Mouse (Mus musculus) liver, postnatal 0 days (tissue): Measurements from ENCODE around the gene Zpbp2. TPM values are rescaled to one million over a fixed set of nuclear protein-coding genes. Genes with fewer than 3 reads are reported as not detected.

Experiments used
- ATAC-seq: fragments of 200-750 bp; cut with Nextera tagmentation; 2 replicates; pipeline ENCODE4 v1.8.0; 2017; ENCODE audit warnings: mild to moderate bottlenecking, moderate library complexity
- DNase-seq: peaks from one replicate; pipeline ENCODE4 v3.0.0-alpha.2; 2016
- H3K27ac ChIP-seq: fragments of 300-500 bp; sonication (generic); 2 replicates; pipeline ENCODE4 v1.5.1; 2014; ENCODE audit warnings: antibody characterized with exemption, moderate library complexity, mild to moderate bottlenecking, low read depth
- H3K27me3 ChIP-seq: fragments of 300-500 bp; sonication (generic); 2 replicates; pipeline ENCODE4 v1.6.1; 2014; ENCODE audit warnings: low read length, control low read depth, mixed read lengths; ENCODE audit not compliant: insufficient read depth
- H3K36me3 ChIP-seq: fragments of 300-500 bp; sonication (generic); replicated peaks from 2 replicates; pipeline ENCODE4 v1.6.1; 2014; ENCODE audit warnings: mild to moderate bottlenecking, control low read depth, low read length, moderate library complexity, mixed read lengths; ENCODE audit not compliant: insufficient read depth
- H3K4me1 ChIP-seq: fragments of 300-500 bp; sonication (generic); 2 replicates; pipeline ENCODE4 v1.6.1; 2014; ENCODE audit warnings: antibody characterized with exemption, mild to moderate bottlenecking, control low read depth; ENCODE audit not compliant: insufficient read depth
- H3K4me2 ChIP-seq: fragments of 300-500 bp; sonication (generic); 2 replicates; pipeline ENCODE4 v1.6.1; 2014; ENCODE audit warnings: low read depth, mild to moderate bottlenecking, low read length, moderate library complexity, mixed read lengths
- H3K4me3 ChIP-seq: fragments of 300-500 bp; sonication (generic); 2 replicates; pipeline ENCODE4 v1.5.1; 2014; ENCODE audit warnings: low read depth, low read length
- H3K9ac ChIP-seq: fragments of 300-500 bp; sonication (generic); replicated peaks from 2 replicates; pipeline ENCODE4 v1.6.1; 2014; ENCODE audit warnings: mild to moderate bottlenecking, moderate library complexity
- H3K9me3 ChIP-seq: fragments of 300-500 bp; sonication (generic); 2 replicates; pipeline ENCODE4 v1.6.1; 2016; ENCODE audit warnings: mild to moderate bottlenecking, control low read depth, low read length, mixed read lengths
- CTCF ChIP-seq: sonication (generic); IDR thresholded peaks from 2 replicates; pipeline ENCODE4 v1.5.1; 2016; ENCODE audit warnings: antibody characterized with exemption, low read depth
- EP300 ChIP-seq: IDR thresholded peaks from 2 replicates; pipeline ENCODE4 v1.6.1; 2016; ENCODE audit warnings: antibody characterized with exemption, low read depth, mild to moderate bottlenecking
- WGBS: fragments of 180-500 bp; shearing (Covaris S2); extraction: QIAGEN DNeasy Blood & Tissue Kit; methylation state at CpG from one replicate; pipeline ENCODE4 v1.1.7; 2014; ENCODE audit not compliant: insufficient replicate concordance; 5-methylcytosine and 5-hydroxymethylcytosine counted together
- polyA plus RNA-seq: library from polyadenylated mRNA; unstranded; fragments of >200 nt; fragmentation: Nextera tagmentation; extraction: Ambion mirVana; gene quantifications from 2 replicates; pipeline ENCODE4 v1.2.1, GENCODE M21; 2015

Zpbp2 gene
- polyA plus RNA-seq, 1 experiment from 2014 or later = 1.1 TPM

- TF ChIP-seq CTCF = no peak
- peak; percentile 72 for TF ChIP-seq EP300
- Histone ChIP-seq H3K4me2 (peak overlapping the region; percentile 88), H3K4me3 (peak overlapping the region; percentile 46)
Measured at GRCm38 (mm10) chr11:98582551-98583264, 31.8 kb downstream of the Zpbp2 start.

GRCm38 (mm10) chr11:98583265-98583552, 32.3 kb downstream of the Zpbp2 start:
- TF ChIP-seq CTCF (no peak), EP300 (peak; percentile 73; the same call in 1 of the 2 replicates)
- ATAC-seq (peak; percentile 51), DNase-seq (peak; percentile 68)
- H3K9me3 ChIP-seq = no peaks in the 10 kb centered on the region
- peaks cover 5% of the 10 kb centered on the region for H3K36me3 ChIP-seq
- peak overlapping the region; percentile 73 for H3K9ac ChIP-seq
- peaks cover 57% of the 10 kb centered on the region for H3K4me1 ChIP-seq
- H3K27me3 ChIP-seq = no peaks in the 10 kb centered on the region
- H3K4me3 ChIP-seq = peak overlapping the region; percentile 46
- peak overlapping the region; percentile 88 for H3K4me2 ChIP-seq
- peak overlapping the region; percentile 97 for H3K27ac ChIP-seq
- WGBS = 45% methylated on average over 3 of the region's 3 CpGs

More at GRCm38 (mm10) chr11:98582551-98583264, 31.8 kb downstream of the Zpbp2 start:
- Histone ChIP-seq H3K4me1 (peaks cover 52% of the 10 kb centered on the region), H3K9ac (peak overlapping the region; percentile 73), H3K27ac (peak overlapping the region; percentile 97), H3K9me3 (no peaks in the 10 kb centered on the region), H3K27me3 (no peaks in the 10 kb centered on the region), H3K36me3 (peaks cover 5% of the 10 kb centered on the region)
- ATAC-seq (peak; percentile 57), DNase-seq (peak; percentile 50)
- WGBS = 44% methylated on average over 12 of the region's 12 CpGs

- no peak for ATAC-seq
- peak; percentile 46 for DNase-seq
- Histone ChIP-seq H3K27ac (peak overlapping the region; percentile 97), H3K9me3 (no peaks in the 10 kb centered on the region), H3K4me1 (peaks cover 60% of the 10 kb centered on the region), H3K4me3 (peak overlapping the region; percentile 26; the same call in 1 of the 2 replicates), H3K9ac (peak overlapping the region; percentile 73), H3K36me3 (peaks cover 5% of the 10 kb centered on the region), H3K4me2 (peak overlapping the region; percentile 88), H3K27me3 (no peaks in the 10 kb centered on the region)
- peak; percentile 66 for TF ChIP-seq CTCF
- TF ChIP-seq EP300 = no peak
- 40% methylated on average over 3 of the region's 3 CpGs for WGBS
Measured at GRCm38 (mm10) chr11:98583571-98583970, 32.7 kb downstream of the Zpbp2 start.

- H3K36me3 ChIP-seq = peaks cover 5% of the 10 kb centered on the region
- no peak overlapping the region for H3K4me3 ChIP-seq
- ATAC-seq = no peak
- H3K27ac ChIP-seq = peak overlapping the region; percentile 97
- WGBS = 27% methylated on average over 1 of the region's 1 CpGs
- peaks cover 65% of the 10 kb centered on the region for H3K4me1 ChIP-seq
- DNase-seq = no peak
- no peaks in the 10 kb centered on the region for H3K27me3 ChIP-seq
- no peak for TF ChIP-seq EP300
- peak; percentile 2; the same call in 1 of the 2 replicates for TF ChIP-seq CTCF
- peak overlapping the region; percentile 88 for H3K4me2 ChIP-seq
- H3K9ac ChIP-seq = 0 out of 2 replicates have a peak overlapping the region, but pooled peaks have one; percentile 37
- H3K9me3 ChIP-seq = no peaks in the 10 kb centered on the region
Measured at GRCm38 (mm10) chr11:98584146-98584545, 33.2 kb downstream of the Zpbp2 start.

GRCm38 (mm10) chr11:98584629-98585177, 33.8 kb downstream of the Zpbp2 start:
- 84% methylated on average over 6 of the region's 6 CpGs for WGBS
- no peak for ATAC-seq
- DNase-seq = no peak
- Histone ChIP-seq H3K4me2 (peak overlapping the region; percentile 88), H3K27ac (peak overlapping the region; percentile 97), H3K36me3 (peaks cover 5% of the 10 kb centered on the region), H3K4me1 (peaks cover 67% of the 10 kb centered on the region), H3K4me3 (peak overlapping the region; percentile 94; the same call in 1 of the 2 replicates), H3K9me3 (no peaks in the 10 kb centered on the region), H3K27me3 (no peaks in the 10 kb centered on the region), H3K9ac (peak overlapping the region; percentile 88; the same call in 1 of the 2 replicates)
- TF ChIP-seq CTCF = no peak
- TF ChIP-seq EP300 = no peak

- no peaks in the 10 kb centered on the region for H3K27me3 ChIP-seq
- 0 out of 2 replicates have a peak, but pooled peaks have one; percentile 15 for TF ChIP-seq EP300
- TF ChIP-seq CTCF = no peak
- ATAC-seq = no peak; the same call in 1 of the 2 replicates
- peak; percentile 42 for DNase-seq
- H3K9me3 ChIP-seq = no peaks in the 10 kb centered on the region
- peak overlapping the region; percentile 88 for H3K9ac ChIP-seq
- peaks cover 5% of the 10 kb centered on the region for H3K36me3 ChIP-seq
- H3K4me3 ChIP-seq = peak overlapping the region; percentile 94
- H3K4me2 ChIP-seq = peak overlapping the region; percentile 88
- peak overlapping the region; percentile 97 for H3K27ac ChIP-seq
- H3K4me1 ChIP-seq = peaks cover 51% of the 10 kb centered on the region
- WGBS = 2% methylated on average over 22 of the region's 22 CpGs
Measured at GRCm38 (mm10) chr11:98586087-98586891, 35.4 kb downstream of the Zpbp2 start.
